Mouse (Mus musculus) myocyte (in vitro differentiated cells): ENCODE results near the gene Gtpbp3.

ENCODE experiments used
- CEBPB ChIP-seq: IDR thresholded peaks from 2 replicates; pipeline ENCODE4 v1.6.1; 2011; ENCODE audit warnings: mild to moderate bottlenecking, moderate library complexity; ENCODE audit not compliant: poor library complexity, insufficient read depth, severe bottlenecking
- E2F4 ChIP-seq: IDR thresholded peaks from one replicate; pipeline ENCODE4 v1.6.1; 2011; ENCODE audit warnings: mild to moderate bottlenecking, control low read depth, moderate library complexity; ENCODE audit not compliant: insufficient read depth
- MAX ChIP-seq: IDR thresholded peaks from one replicate; pipeline ENCODE4 v1.6.1; 2011; ENCODE audit warnings: low read depth, mild to moderate bottlenecking, control low read depth
- MYOD1 ChIP-seq, 3 experiments: IDR thresholded peaks; one replicate each; pipeline ENCODE4 v1.6.1; 2011; ENCODE audit warnings: control low read depth in 2 of 3, low read depth in 2 of 3, mild to moderate bottlenecking in 2 of 3, moderate library complexity in 1 of 3; ENCODE audit not compliant: insufficient read length in 2 of 3, control insufficient read depth in 1 of 3
- MYOG ChIP-seq, 3 experiments: IDR thresholded peaks; one replicate each; pipeline ENCODE4 v1.6.1; 2011; ENCODE audit warnings: control low read depth in 2 of 3, low read depth in 2 of 3, mild to moderate bottlenecking in 2 of 3; ENCODE audit not compliant: insufficient read length in 2 of 3, control insufficient read depth in 1 of 3, insufficient read depth in 1 of 3
- POLR2A ChIP-seq: IDR thresholded peaks from one replicate; pipeline ENCODE4 v1.6.1; 2011; ENCODE audit warnings: low read depth, mild to moderate bottlenecking, control low read depth, moderate library complexity; ENCODE audit not compliant: insufficient read length
- POLR2AphosphoS2 ChIP-seq: IDR thresholded peaks from one replicate; pipeline ENCODE4 v1.6.1; 2011; ENCODE audit warnings: low read depth, control low read depth; ENCODE audit not compliant: insufficient read length
- SRF ChIP-seq: IDR thresholded peaks from one replicate; pipeline ENCODE4 v1.6.1; 2011; ENCODE audit warnings: low read depth; ENCODE audit not compliant: control insufficient read depth, insufficient read length
- USF1 ChIP-seq: IDR thresholded peaks from one replicate; pipeline ENCODE4 v1.6.1; 2011; ENCODE audit warnings: low read depth, mild to moderate bottlenecking, control low read depth, moderate library complexity

GRCm38 (mm10) chr8:71469411-71469810 is 18.5 kb upstream of the Gtpbp3 start:
- TF ChIP-seq POLR2A, result no peak
- TF ChIP-seq MYOG (IDR thresholded peaks at IDR 0.05; ENCODE audit: control insufficient read depth in 1 of 3, insufficient read depth in 1 of 3, insufficient read length in 2 of 3, low read depth in 2 of 3), result no peak
- no peak for TF ChIP-seq POLR2AphosphoS2
- no peak for TF ChIP-seq CEBPB
- TF ChIP-seq MAX, result no peak
- TF ChIP-seq MYOD1 (IDR thresholded peaks at IDR 0.05; ENCODE audit: control insufficient read depth in 1 of 3, insufficient read length in 2 of 3, low read depth in 2 of 3), result no peak
- TF ChIP-seq SRF, result no peak
- TF ChIP-seq USF1, result no peak
- no peak for TF ChIP-seq E2F4
